In the genomic region with DNA sequence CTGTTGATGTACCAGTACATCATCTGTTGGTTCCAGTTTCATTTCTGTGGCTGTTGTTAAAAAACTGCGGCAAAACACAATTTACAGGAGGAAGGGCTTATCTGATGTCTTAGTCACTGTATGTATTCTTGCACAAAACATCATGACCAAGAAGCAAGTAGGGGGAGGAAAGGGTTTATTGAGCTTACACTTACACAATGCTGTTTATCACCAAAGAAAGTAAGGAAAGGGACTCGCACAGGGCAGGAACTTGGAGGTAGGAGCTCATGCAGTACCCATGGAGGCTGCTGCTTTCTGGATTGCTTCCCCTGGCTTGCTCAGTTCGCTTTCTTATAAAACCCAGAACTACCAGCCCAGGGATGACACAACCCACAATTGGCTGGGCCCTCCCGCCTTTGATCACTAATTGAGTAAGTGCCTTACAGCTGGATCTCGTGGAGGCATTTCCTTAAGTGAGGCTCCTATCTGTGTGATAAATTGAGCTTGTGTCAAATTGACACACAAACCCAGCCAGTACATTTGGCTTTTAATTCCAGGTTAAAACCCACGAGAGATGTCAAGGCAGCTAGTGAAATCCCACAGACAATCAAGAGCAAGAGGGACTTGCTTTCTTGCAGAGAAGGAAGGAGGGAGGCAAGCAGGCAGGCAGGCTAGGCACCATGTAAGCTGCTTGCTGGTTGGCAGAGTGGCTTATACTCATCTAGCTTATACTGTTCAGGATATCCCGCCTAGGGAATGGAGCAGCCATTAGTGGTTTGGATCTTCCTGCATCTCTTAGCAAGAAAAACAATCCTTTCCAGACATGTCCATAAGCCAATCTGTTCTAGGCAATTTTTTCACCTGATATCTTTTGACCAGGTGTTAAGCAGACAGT, we compare ENCODE assay signal across 8 mouse cellular contexts. TPM values are rescaled to one million over a fixed set of nuclear protein-coding genes. Genes with fewer than 3 reads are reported as not detected.
DNase-seq lines count a peak whose midpoint lies in the region; ATAC-seq and TF ChIP-seq lines count a peak whose summit lies in the region.

No protein-coding gene starts in this region.

- intact Hi-C loops in heart, postnatal 36 days (cut with DNase I): loop anchor here (2.0 kb wide), 1 partner anchor 16 kb away; no protein-coding TSS in a partner anchor

- TF ChIP-seq CTCF in heart, postnatal 0 days (IDR thresholded peaks at IDR 0.05; ENCODE audit: low read depth): no peak

- 68% methylated on average over 7 of the region's 7 CpGs for WGBS in heart, postnatal 0 days
- 84% methylated on average over 7 of the region's 7 CpGs for WGBS in midbrain, embryonic 10.5 days

- H3K4me3 ChIP-seq in heart, postnatal 0 days (ENCODE audit: low read depth, low read length): peak overlapping the region; percentile 68
- H3K4me3 ChIP-seq in midbrain, embryonic 10.5 days: peak overlapping the region; percentile 71

- no peak for DNase-seq in heart, postnatal 0 days (ENCODE audit: low spot score)
- no peak for DNase-seq in heart, postnatal 36 days
- DNase-seq in MN1 (ENCODE audit: low spot score): peak; percentile 55
- no peak for DNase-seq in midbrain, embryonic 10.5 days (ENCODE audit: low spot score)
- no peak for DNase-seq in cerebellum, adult 8-10 months
- DNase-seq in gastrocnemius, adult 8-10 months (ENCODE audit: low spot score in 2 of 2): no peak
- no peak for DNase-seq in layer of hippocampus, postnatal 14 days (ENCODE audit: low spot score in 2 of 2)

- H3K36me3 ChIP-seq in heart, postnatal 0 days (replicated peaks; ENCODE audit: control insufficient read depth, insufficient read depth, low read length): peaks cover 26% of the 10 kb centered on the region
- peaks cover 32% of the 10 kb centered on the region for H3K36me3 ChIP-seq in midbrain, embryonic 10.5 days

- H3K9me3 ChIP-seq in heart, postnatal 0 days (replicated peaks; ENCODE audit: control insufficient read depth, low read length): no peaks in the 10 kb centered on the region
- H3K9me3 ChIP-seq in midbrain, embryonic 10.5 days (replicated peaks): no peaks in the 10 kb centered on the region

- peak overlapping the region; percentile 68 for H3K4me2 ChIP-seq in heart, postnatal 0 days (ENCODE audit: low read depth, low read length)

- no peak overlapping the region for H3K27ac ChIP-seq in heart, postnatal 0 days (ENCODE audit: low read depth)
- H3K27ac ChIP-seq in midbrain, embryonic 10.5 days (replicated peaks): no peak overlapping the region

- H3K4me1 ChIP-seq in heart, postnatal 0 days (ENCODE audit: control insufficient read depth, insufficient read depth): peaks cover 12% of the 10 kb centered on the region
- peaks cover 16% of the 10 kb centered on the region for H3K4me1 ChIP-seq in midbrain, embryonic 10.5 days

- H3K27me3 ChIP-seq in heart, postnatal 0 days (ENCODE audit: control insufficient read depth, insufficient read depth, low read length): no peaks in the 10 kb centered on the region
- H3K27me3 ChIP-seq in midbrain, embryonic 10.5 days (ENCODE audit: low read depth, poor library complexity, severe bottlenecking): no peaks in the 10 kb centered on the region

- no peak for TF ChIP-seq EP300 in heart, postnatal 0 days (IDR thresholded peaks at IDR 0.05; ENCODE audit: low read depth)

- 0 out of 2 replicates have a peak overlapping the region, but pooled peaks have one; percentile 90 for H3K9ac ChIP-seq in heart, postnatal 0 days (replicated peaks; ENCODE audit: low read depth, low read length)

- no peak for ATAC-seq in heart, postnatal 0 days (ENCODE audit: insufficient read depth, low read depth)
- ATAC-seq in granulocyte monocyte progenitor cell, adult 5-6 weeks (replicated peaks; ENCODE audit: poor library complexity, severe bottlenecking): peak; percentile 54

RNA-seq across cellular contexts. Expression of gene Snw1, which starts 1.6 kb away (rescaled TPM):
- 20.9 and 35.6 TPM in 2 replicates for total RNA-seq in heart, postnatal 0 days (2014; rRNA removed; ENCODE audit: low replicate concordance)
- polyA plus RNA-seq in heart, postnatal 0 days (2015; fragmentation: Nextera tagmentation; extraction: Ambion mirVana): 68.1 and 70.1 TPM in 2 replicates
- total RNA-seq in heart, postnatal 36 days (2021): 10 to 100 TPM; 48.1 to 52.9 TPM
- total RNA-seq in granulocyte monocyte progenitor cell, adult 5-6 weeks (2014; fragmentation: Nextera tagmentation): 70.0 and 74.3 TPM in 2 replicates
- 174 and 201 TPM in 2 replicates for total RNA-seq in granulocyte monocyte progenitor cell, adult 5-6 weeks (2017)
- 159 and 161 TPM in 2 replicates for polyA plus RNA-seq in midbrain, embryonic 10.5 days (2016; fragmentation: Nextera tagmentation; extraction: Ambion mirVana)
- total RNA-seq in gastrocnemius, adult 8-10 months (2022): 10 to 100 TPM; 46.5 to 56.6 (median 52.5) TPM
- 10 to 100 TPM; 48.2 to 48.4 TPM for total RNA-seq in layer of hippocampus, postnatal 14 days (2021)

RNA-seq across cellular contexts. Expression of gene Gm5788, which starts 24.0 kb away (rescaled TPM):
- total RNA-seq in heart, postnatal 0 days (2014; rRNA removed; ENCODE audit: low replicate concordance): not detected in 2 replicates
- not detected in 2 replicates for polyA plus RNA-seq in heart, postnatal 0 days (2015; fragmentation: Nextera tagmentation; extraction: Ambion mirVana)
- not detected for total RNA-seq in heart, postnatal 36 days (2021)
- not detected in 2 replicates for total RNA-seq in granulocyte monocyte progenitor cell, adult 5-6 weeks (2014; fragmentation: Nextera tagmentation)
- not detected in 2 replicates for total RNA-seq in granulocyte monocyte progenitor cell, adult 5-6 weeks (2017)
- polyA plus RNA-seq in midbrain, embryonic 10.5 days (2016; fragmentation: Nextera tagmentation; extraction: Ambion mirVana): not detected in 2 replicates
- not detected for total RNA-seq in gastrocnemius, adult 8-10 months (2022)
- not detected for total RNA-seq in layer of hippocampus, postnatal 14 days (2021)

RNA-seq across cellular contexts. Expression of gene Alkbh1, which starts 26.7 kb away (rescaled TPM):
- total RNA-seq in heart, postnatal 0 days (2014; rRNA removed; ENCODE audit: low replicate concordance): 26.2 and 26.6 TPM in 2 replicates
- polyA plus RNA-seq in heart, postnatal 0 days (2015; fragmentation: Nextera tagmentation; extraction: Ambion mirVana): 14.3 and 17.7 TPM in 2 replicates
- 10 to 100 TPM in 1 of 2 experiments, 1 to 10 TPM in 1; 9.8 to 11.3 TPM for total RNA-seq in heart, postnatal 36 days (2021)
- total RNA-seq in granulocyte monocyte progenitor cell, adult 5-6 weeks (2014; fragmentation: Nextera tagmentation): 65.3 and 73.7 TPM in 2 replicates
- 58.4 and 70.3 TPM in 2 replicates for total RNA-seq in granulocyte monocyte progenitor cell, adult 5-6 weeks (2017)
- polyA plus RNA-seq in midbrain, embryonic 10.5 days (2016; fragmentation: Nextera tagmentation; extraction: Ambion mirVana): 59.6 and 64.2 TPM in 2 replicates
- total RNA-seq in gastrocnemius, adult 8-10 months (2022): 1 to 10 TPM; 4.2 to 6.2 (median 5.3) TPM
- 10 to 100 TPM; 16.7 to 18.5 TPM for total RNA-seq in layer of hippocampus, postnatal 14 days (2021)

RNA-seq across cellular contexts. Expression of gene Slirp, which starts 26.8 kb away (rescaled TPM):
- total RNA-seq in heart, postnatal 0 days (2014; rRNA removed; ENCODE audit: low replicate concordance): 123 and 224 TPM in 2 replicates
- polyA plus RNA-seq in heart, postnatal 0 days (2015; fragmentation: Nextera tagmentation; extraction: Ambion mirVana): 288 and 307 TPM in 2 replicates
- 100 to 1,000 TPM; 161 to 175 TPM for total RNA-seq in heart, postnatal 36 days (2021)
- 123 and 162 TPM in 2 replicates for total RNA-seq in granulocyte monocyte progenitor cell, adult 5-6 weeks (2014; fragmentation: Nextera tagmentation)
- total RNA-seq in granulocyte monocyte progenitor cell, adult 5-6 weeks (2017): 102 and 106 TPM in 2 replicates
- 283 and 318 TPM in 2 replicates for polyA plus RNA-seq in midbrain, embryonic 10.5 days (2016; fragmentation: Nextera tagmentation; extraction: Ambion mirVana)
- total RNA-seq in gastrocnemius, adult 8-10 months (2022): 100 to 1,000 TPM; 143 to 183 (median 163) TPM
- total RNA-seq in layer of hippocampus, postnatal 14 days (2021): 10 to 100 TPM; 87.3 to 94.3 TPM

RNA-seq across cellular contexts. Expression of gene Gm8300, which starts 43.6 kb away (rescaled TPM):
- not detected in 2 replicates for total RNA-seq in heart, postnatal 0 days (2014; rRNA removed; ENCODE audit: low replicate concordance)
- not detected in 2 replicates for polyA plus RNA-seq in heart, postnatal 0 days (2015; fragmentation: Nextera tagmentation; extraction: Ambion mirVana)
- total RNA-seq in heart, postnatal 36 days (2021): not detected
- not detected in 2 replicates for total RNA-seq in granulocyte monocyte progenitor cell, adult 5-6 weeks (2014; fragmentation: Nextera tagmentation)
- total RNA-seq in granulocyte monocyte progenitor cell, adult 5-6 weeks (2017): not detected in 2 replicates
- not detected in 2 replicates for polyA plus RNA-seq in midbrain, embryonic 10.5 days (2016; fragmentation: Nextera tagmentation; extraction: Ambion mirVana)
- total RNA-seq in gastrocnemius, adult 8-10 months (2022): not detected
- total RNA-seq in layer of hippocampus, postnatal 14 days (2021): not detected
